Mouse (Mus musculus) CH12.LX (cell line): ENCODE results near the gene Prdm5.

ENCODE experiments used
- CTCF ChIP-seq, 2 experiments: IDR thresholded peaks in 1 of 2; conservative IDR thresholded peaks in 1 of 2; 2 replicates each; pipeline ENCODE4 v1.5.1; 2011 to 2012; ENCODE audit warnings: low read depth in 2 of 2, low read length in 2 of 2, improper control_type of control experiment in 1 of 2, inconsistent platforms in 1 of 2, mild to moderate bottlenecking in 1 of 2, moderate library complexity in 1 of 2
- EP300 ChIP-seq: IDR thresholded peaks from 2 replicates; pipeline ENCODE4 v1.6.1; 2011; ENCODE audit warnings: low read length, improper control_type of control experiment
- HCFC1 ChIP-seq: IDR thresholded peaks from 2 replicates; pipeline ENCODE4 v1.6.1; 2012; ENCODE audit warnings: low read depth, mild to moderate bottlenecking, inconsistent platforms, low read length, improper control_type of control experiment
- JUN ChIP-seq: IDR thresholded peaks from 2 replicates; pipeline ENCODE4 v1.6.1; 2011; ENCODE audit warnings: low read depth, mild to moderate bottlenecking, low read length, improper control_type of control experiment, moderate library complexity; ENCODE audit not compliant: insufficient read depth
- JUND ChIP-seq: conservative IDR thresholded peaks from 2 replicates; pipeline ENCODE4 v1.6.1; 2011; ENCODE audit warnings: low read depth, low read length, improper control_type of control experiment
- MAZ ChIP-seq: IDR thresholded peaks from 2 replicates; pipeline ENCODE4 v1.6.1; 2012; ENCODE audit warnings: low read depth, mild to moderate bottlenecking, inconsistent platforms, low read length, improper control_type of control experiment, moderate library complexity
- MEF2A ChIP-seq: IDR thresholded peaks from 2 replicates; pipeline ENCODE4 v1.6.1; 2014; ENCODE audit warnings: low read depth, mild to moderate bottlenecking, inconsistent platforms, low read length, improper control_type of control experiment, borderline replicate concordance
- NRF1 ChIP-seq: IDR thresholded peaks from 2 replicates; pipeline ENCODE4 v1.6.1; 2014; ENCODE audit warnings: low read depth, mild to moderate bottlenecking, inconsistent platforms, low read length, improper control_type of control experiment, moderate library complexity
- POLR2A ChIP-seq: IDR thresholded peaks from 2 replicates; pipeline ENCODE4 v1.6.1; 2011; ENCODE audit warnings: low read depth, mild to moderate bottlenecking, improper control_type of control experiment, low read length
- RAD21 ChIP-seq: IDR thresholded peaks from 2 replicates; pipeline ENCODE4 v1.6.1; 2011; ENCODE audit warnings: low read depth, mild to moderate bottlenecking, low read length, improper control_type of control experiment, moderate library complexity
- RCOR1 ChIP-seq: conservative IDR thresholded peaks from 2 replicates; pipeline ENCODE4 v1.6.1; 2012; ENCODE audit warnings: low read depth, mild to moderate bottlenecking, inconsistent platforms, low read length, improper control_type of control experiment
- TCF12 ChIP-seq: IDR thresholded peaks from 2 replicates; pipeline ENCODE4 v1.6.1; 2014; ENCODE audit warnings: low read depth, mild to moderate bottlenecking, inconsistent platforms, low read length, improper control_type of control experiment

GRCm38 (mm10) chr6:65864233-65864632 is 85.4 kb downstream of the Prdm5 start:
- TF ChIP-seq CTCF (conservative IDR thresholded peaks at IDR 0.05 in 1 of 2, IDR thresholded peaks at IDR 0.05 in 1 of 2; ENCODE audit: low read depth in 2 of 2, low read length in 2 of 2) (no peak), HCFC1 (no peak), JUN (no peak), TCF12 (no peak), RCOR1 (no peak), POLR2A (no peak), NRF1 (no peak), RAD21 (no peak), EP300 (no peak), MAZ (no peak), MEF2A (no peak), JUND (no peak)
